Mouse (Mus musculus): Measurements from ENCODE around the gene 1300017J02Rik. TPM values are rescaled to one million over a fixed set of nuclear protein-coding genes. Genes with fewer than 3 reads are reported as not detected.

The 1300017J02Rik gene
- not detected for total RNA-seq (2023)

DNA sequence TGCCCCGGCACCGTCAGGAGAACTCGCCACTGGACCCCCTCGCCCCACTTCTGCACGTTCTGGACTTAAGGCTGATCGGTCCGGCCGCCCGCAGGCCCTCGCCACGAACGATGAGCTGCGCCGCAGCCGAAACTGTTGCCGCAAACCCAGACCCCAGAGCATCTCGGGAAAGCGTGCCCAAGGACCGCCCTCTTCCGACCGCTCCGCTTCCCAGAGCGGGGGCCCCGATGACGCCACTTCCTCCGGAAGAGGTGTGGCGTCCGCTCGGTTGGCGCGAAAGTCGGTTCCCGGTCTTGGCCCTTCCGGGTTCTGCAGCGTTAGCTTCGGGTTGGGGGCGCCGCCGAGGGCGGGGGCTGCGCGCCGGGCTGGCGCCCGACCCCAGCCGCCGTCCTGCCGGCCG lies at the start of gene 1300017J02Rik, which contains the start of gene Topbp1:
TSS of gene 1300017J02Rik (minus strand) at position 156 of the 400 bp plus-strand sequence.
TSS of gene Topbp1 (plus strand) at position 289 of the 400 bp plus-strand sequence.

DNA sequence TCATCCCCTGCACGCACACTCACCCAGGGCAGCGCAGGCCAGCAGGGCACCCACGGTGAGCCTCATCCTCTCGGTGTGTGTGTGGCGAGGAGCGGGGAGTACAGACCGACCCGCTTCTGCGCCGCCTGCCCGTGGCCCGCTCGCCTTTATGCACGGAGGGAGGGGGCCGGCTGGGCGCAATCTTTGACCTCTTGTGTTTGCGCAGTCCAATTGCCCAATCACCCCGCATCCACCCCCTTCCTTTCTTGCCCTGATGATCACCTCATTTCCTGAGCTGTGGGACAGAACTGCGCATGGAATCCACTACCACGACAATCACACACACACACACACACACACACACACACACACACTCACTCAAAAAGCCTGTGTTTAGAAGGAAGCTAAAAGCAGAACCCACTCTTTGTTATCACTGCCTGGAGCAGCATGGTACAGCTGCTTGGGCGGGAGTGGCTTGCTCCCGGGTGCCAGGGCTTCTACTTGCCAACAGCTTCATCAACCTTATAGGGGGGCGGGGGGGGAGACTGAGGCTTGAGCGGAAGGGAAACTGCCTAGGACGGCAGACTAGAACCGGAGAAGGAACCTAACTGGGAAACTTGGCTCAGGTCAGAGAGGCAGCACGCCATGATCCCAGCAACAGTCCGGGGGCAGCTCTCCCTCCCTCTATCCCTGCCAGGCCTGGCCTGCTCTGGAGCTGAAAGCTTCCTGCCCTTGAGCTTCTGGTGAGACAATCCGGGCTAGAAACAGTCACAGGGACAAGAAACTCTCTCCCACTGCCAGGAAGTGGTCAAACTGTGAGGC lies 74.5 kb downstream of the 1300017J02Rik start, which contains the start of the genes Gm20425 and Trf:
TSS of gene Gm20425 (minus strand) at position 157 of the 801 bp plus-strand sequence.
TSS of gene Trf (minus strand) at position 294 of the 801 bp plus-strand sequence.

DNA sequence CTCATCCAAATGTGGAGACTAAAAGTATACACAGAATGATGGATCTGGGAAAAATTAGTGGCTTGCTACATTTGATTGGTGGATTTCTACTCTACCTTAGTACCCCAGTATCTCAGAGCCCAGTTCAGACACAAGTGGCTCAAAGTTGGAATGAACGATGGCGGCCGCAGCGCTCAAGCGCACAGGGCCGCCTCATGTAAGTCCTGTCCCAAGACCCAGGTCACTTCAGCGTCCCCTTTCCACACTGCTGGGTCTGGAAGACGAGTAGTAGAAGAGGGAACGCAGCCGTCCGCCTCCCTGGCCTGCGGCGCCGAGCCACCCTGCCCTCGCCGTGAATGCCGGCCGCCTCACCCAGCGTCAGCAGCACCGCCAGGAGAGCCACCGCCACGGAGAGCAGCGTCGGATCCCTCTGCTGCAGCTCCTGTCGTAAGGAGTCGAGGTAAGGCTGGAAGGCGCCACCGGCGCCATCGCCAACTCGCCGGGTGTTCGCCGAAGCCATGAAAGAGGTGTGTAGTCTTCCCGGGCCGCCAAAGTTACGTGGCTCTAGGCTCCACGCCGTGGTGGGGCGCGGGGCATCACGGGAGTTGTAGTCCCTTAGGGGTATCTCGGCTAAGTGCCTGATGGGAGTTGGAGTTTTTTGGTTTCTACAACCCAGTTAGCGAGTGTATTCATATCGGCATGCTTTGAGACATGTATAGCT lies 103.2 kb downstream of the 1300017J02Rik start, which contains the start of gene Srprb:
TSS of gene Srprb (minus strand) at position 577 of the 700 bp plus-strand sequence.

Other genes with a start within 250 kb of the 1300017J02Rik start
- under 1 TPM; 0.64 to 0.65 TPM for gene Rab6b, start 193.3 kb downstream of the 1300017J02Rik start, total RNA-seq (2023)
- 10 to 100 TPM; 20.2 to 20.6 TPM for gene Srprb, start 102.9 kb downstream of the 1300017J02Rik start, total RNA-seq (2023)
- under 1 TPM in 1 of 2 experiments, not detected in 1; 0.81 TPM for gene Gm20425, start 74.8 kb downstream of the 1300017J02Rik start, total RNA-seq (2023)
- 1 to 10 TPM; 4.7 to 9.5 TPM for gene Trf, start 74.6 kb downstream of the 1300017J02Rik start, total RNA-seq (2023)
- gene Topbp1, start 133 bp upstream of the 1300017J02Rik start, total RNA-seq (2023) = 10 to 100 TPM; 85.9 to 89.6 TPM
- gene Cdv3, start 60.8 kb upstream of the 1300017J02Rik start, total RNA-seq (2023) = 100 to 1,000 TPM; 181 to 187 TPM
- gene Bfsp2, start 175.3 kb upstream of the 1300017J02Rik start, total RNA-seq (2023) = 10 to 100 TPM; 34.7 to 41.5 TPM

All from B cell, adult 67 days (primary cell).